Mouse (Mus musculus) intestine, embryonic 15.5 days (tissue): ENCODE data around the gene Tns2. TPM values are rescaled to one million over a fixed set of nuclear protein-coding genes. Genes with fewer than 3 reads are reported as not detected.

Source experiments
- ATAC-seq: fragments of 200-750 bp; cut with Nextera tagmentation; 2 replicates; pipeline ENCODE4 v1.8.0; 2017; ENCODE audit warnings: moderate TSS enrichment, moderate library complexity
- H3K27ac ChIP-seq: fragments of 300-500 bp; sonication (generic); 2 replicates; pipeline ENCODE4 v1.5.1; 2015; ENCODE audit warnings: mild to moderate bottlenecking, inconsistent platforms
- H3K27me3 ChIP-seq: fragments of 300-500 bp; sonication (generic); replicated peaks from 2 replicates; pipeline ENCODE4 v1.6.1; 2015; ENCODE audit warnings: inconsistent platforms
- H3K36me3 ChIP-seq: fragments of 300-500 bp; sonication (generic); 2 replicates; pipeline ENCODE4 v1.6.1; 2015; ENCODE audit warnings: inconsistent platforms
- H3K4me1 ChIP-seq: fragments of 300-500 bp; sonication (generic); replicated peaks from 2 replicates; pipeline ENCODE4 v1.6.1; 2015; ENCODE audit warnings: inconsistent platforms
- H3K4me2 ChIP-seq: fragments of 300-500 bp; sonication (generic); replicated peaks from 2 replicates; pipeline ENCODE4 v1.6.1; 2015; ENCODE audit warnings: mild to moderate bottlenecking, inconsistent platforms
- H3K4me3 ChIP-seq: fragments of 300-500 bp; sonication (generic); replicated peaks from 2 replicates; pipeline ENCODE4 v1.5.1; 2015; ENCODE audit warnings: inconsistent platforms
- H3K9ac ChIP-seq: fragments of 300-500 bp; sonication (generic); 2 replicates; pipeline ENCODE4 v1.6.1; 2015; ENCODE audit warnings: inconsistent platforms
- H3K9me3 ChIP-seq: fragments of 300-500 bp; sonication (generic); 2 replicates; pipeline ENCODE4 v1.6.1; 2016; ENCODE audit warnings: inconsistent platforms
- WGBS: fragments of 180-500 bp; shearing (Covaris S2); methylation state at CpG from one replicate; pipeline ENCODE4 v1.1.7; 2015; 5-methylcytosine and 5-hydroxymethylcytosine counted together
- polyA plus RNA-seq: library from polyadenylated mRNA; unstranded; fragments of >200 nt; fragmentation: Nextera tagmentation; extraction: Ambion mirVana; gene quantifications from 2 replicates; pipeline ENCODE4 v1.2.1, GENCODE M21; 2015

Tns2 gene
- polyA plus RNA-seq, 1 experiment from 2014 or later = 28.2 TPM

GRCm38 (mm10) chr15:102135522-102136128 lies 35.4 kb downstream of the Tns2 start:
- H3K9ac ChIP-seq = peak overlapping the region; percentile 79
- H3K9me3 ChIP-seq = no peaks in the 10 kb centered on the region
- H3K4me3 ChIP-seq = peak overlapping the region; percentile 85
- 0 out of 2 replicates have a peak, but pooled peaks cover 8% of the 10 kb centered on the region for H3K4me1 ChIP-seq
- no peaks in the 10 kb centered on the region for H3K27me3 ChIP-seq
- peak overlapping the region; percentile 80 for H3K27ac ChIP-seq
- WGBS = 2% methylated on average over 35 of the region's 35 CpGs
- H3K4me2 ChIP-seq = peak overlapping the region; percentile 82
- ATAC-seq = no peak
- 0 out of 2 replicates have a peak, but pooled peaks cover 5% of the 10 kb centered on the region for H3K36me3 ChIP-seq

GRCm38 (mm10) chr15:102136129-102136758 lies 36.0 kb downstream of the Tns2 start, which contains the start of gene Spryd3:
Gene Spryd3 (minus strand): TSS chr15:102136234.
- no peaks in the 10 kb centered on the region for H3K9me3 ChIP-seq
- H3K36me3 ChIP-seq = 0 out of 2 replicates have a peak, but pooled peaks cover 5% of the 10 kb centered on the region
- under 1% methylated on average over 50 of the region's 50 CpGs for WGBS
- H3K4me3 ChIP-seq = peak within 1 kb of the TSS; percentile 85
- H3K9ac ChIP-seq = peak within 1 kb of the TSS; percentile 79
- ATAC-seq = peak; percentile 100
- no peaks in the 10 kb centered on the region for H3K27me3 ChIP-seq
- H3K4me2 ChIP-seq = peak within 1 kb of the TSS; percentile 85
- 0 out of 2 replicates have a peak, but pooled peaks cover 8% of the 10 kb centered on the region for H3K4me1 ChIP-seq
- H3K27ac ChIP-seq = peak within 1 kb of the TSS; percentile 80

GRCm38 (mm10) chr15:102141120-102141519 lies 40.9 kb downstream of the Tns2 start:
- Histone ChIP-seq H3K27me3 (peaks cover 24% of the 10 kb centered on the region), H3K4me3 (no peak overlapping the region), H3K9ac (no peak overlapping the region), H3K4me2 (no peak overlapping the region), H3K36me3 (no peaks in the 10 kb centered on the region), H3K4me1 (peaks cover 18% of the 10 kb centered on the region), H3K27ac (no peak overlapping the region), H3K9me3 (no peaks in the 10 kb centered on the region)
- WGBS = 88% methylated on average over 5 of the region's 5 CpGs
- ATAC-seq = no peak

GRCm38 (mm10) chr15:102142914-102143912 lies 43.0 kb downstream of the Tns2 start:
- H3K27ac ChIP-seq = no peak overlapping the region
- 52% methylated on average over 23 of the region's 23 CpGs for WGBS
- no peak for ATAC-seq

GRCm38 (mm10) chr15:102144274-102144711 lies 44.1 kb downstream of the Tns2 start, which contains the start of gene Igfbp6:
Gene Igfbp6 (plus strand): TSS chr15:102144362.
- H3K4me1 ChIP-seq = peaks cover 22% of the 10 kb centered on the region
- no peaks in the 10 kb centered on the region for H3K36me3 ChIP-seq
- H3K4me3 ChIP-seq = peak within 1 kb of the TSS; percentile 10
- 22% methylated on average over 22 of the region's 22 CpGs for WGBS
- no peak for ATAC-seq
- peak within 1 kb of the TSS; percentile 29; the same call in 1 of the 2 replicates for H3K9ac ChIP-seq
- peaks cover 24% of the 10 kb centered on the region for H3K27me3 ChIP-seq
- peak within 1 kb of the TSS; percentile 50 for H3K4me2 ChIP-seq
- H3K9me3 ChIP-seq = no peaks in the 10 kb centered on the region
- no peak within 1 kb of the TSS for H3K27ac ChIP-seq

More at GRCm38 (mm10) chr15:102142914-102143912, 43.0 kb downstream of the Tns2 start:
- H3K9ac ChIP-seq = 0 out of 2 replicates have a peak overlapping the region, but pooled peaks have one; percentile 15
- no peaks in the 10 kb centered on the region for H3K9me3 ChIP-seq
- H3K4me1 ChIP-seq = peaks cover 17% of the 10 kb centered on the region
- H3K4me3 ChIP-seq = no peak overlapping the region
- no peaks in the 10 kb centered on the region for H3K36me3 ChIP-seq
- H3K27me3 ChIP-seq = peaks cover 24% of the 10 kb centered on the region
- no peak overlapping the region for H3K4me2 ChIP-seq

GRCm38 (mm10) chr15:102144726-102145125 lies 44.5 kb downstream of the Tns2 start:
- peak overlapping the region; percentile 50 for H3K4me2 ChIP-seq
- ATAC-seq = no peak
- peaks cover 24% of the 10 kb centered on the region for H3K4me1 ChIP-seq
- no peaks in the 10 kb centered on the region for H3K36me3 ChIP-seq
- peaks cover 24% of the 10 kb centered on the region for H3K27me3 ChIP-seq
- 18% methylated on average over 19 of the region's 19 CpGs for WGBS
- no peak overlapping the region for H3K27ac ChIP-seq
- no peaks in the 10 kb centered on the region for H3K9me3 ChIP-seq
- peak overlapping the region; percentile 10 for H3K4me3 ChIP-seq
- H3K9ac ChIP-seq = peak overlapping the region; percentile 29; the same call in 1 of the 2 replicates

- Histone ChIP-seq H3K27me3 (peaks cover 24% of the 10 kb centered on the region), H3K4me3 (0 out of 2 replicates have a peak overlapping the region, but pooled peaks have one; percentile 10), H3K4me1 (peaks cover 29% of the 10 kb centered on the region), H3K9me3 (no peaks in the 10 kb centered on the region), H3K27ac (no peak overlapping the region), H3K36me3 (no peaks in the 10 kb centered on the region), H3K4me2 (no peak overlapping the region), H3K9ac (no peak overlapping the region)
- 84% methylated on average over 10 of the region's 10 CpGs for WGBS
- no peak for ATAC-seq
Observed at GRCm38 (mm10) chr15:102145330-102145729, 45.1 kb downstream of the Tns2 start.

GRCm38 (mm10) chr15:102146089-102146488 lies 45.9 kb downstream of the Tns2 start:
- Histone ChIP-seq H3K27ac (no peak overlapping the region), H3K4me3 (no peak overlapping the region), H3K36me3 (no peaks in the 10 kb centered on the region), H3K4me2 (no peak overlapping the region), H3K9ac (no peak overlapping the region), H3K27me3 (peaks cover 24% of the 10 kb centered on the region), H3K9me3 (no peaks in the 10 kb centered on the region), H3K4me1 (peaks cover 36% of the 10 kb centered on the region)
- ATAC-seq = no peak
- whole genome bisulfite sequencing = 84% methylated on average over 5 of the region's 5 CpGs

GRCm38 (mm10) chr15:102146882-102147281 lies 46.7 kb downstream of the Tns2 start:
- H3K36me3 ChIP-seq = no peaks in the 10 kb centered on the region
- no peak overlapping the region for H3K4me2 ChIP-seq
- no peak for ATAC-seq
- no peak overlapping the region for H3K9ac ChIP-seq
- peaks cover 36% of the 10 kb centered on the region for H3K4me1 ChIP-seq
- 7% methylated on average over 1 of the region's 1 CpGs for WGBS
- peaks cover 24% of the 10 kb centered on the region for H3K27me3 ChIP-seq
- no peak overlapping the region for H3K27ac ChIP-seq
- H3K9me3 ChIP-seq = no peaks in the 10 kb centered on the region
- no peak overlapping the region for H3K4me3 ChIP-seq

GRCm38 (mm10) chr15:102147674-102148402 lies 47.6 kb downstream of the Tns2 start:
- peaks cover 36% of the 10 kb centered on the region for H3K4me1 ChIP-seq
- peaks cover 24% of the 10 kb centered on the region for H3K27me3 ChIP-seq
- no peak overlapping the region for H3K4me2 ChIP-seq
- no peaks in the 10 kb centered on the region for H3K9me3 ChIP-seq
- H3K36me3 ChIP-seq = no peaks in the 10 kb centered on the region
- no peak overlapping the region for H3K27ac ChIP-seq
- no peak overlapping the region for H3K4me3 ChIP-seq
- 65% methylated on average over 16 of the region's 16 CpGs for WGBS
- 0 out of 2 replicates have a peak overlapping the region, but pooled peaks have one; percentile 3 for H3K9ac ChIP-seq
- ATAC-seq = no peak

- no peaks in the 10 kb centered on the region for H3K36me3 ChIP-seq
- H3K4me2 ChIP-seq = peak overlapping the region; percentile 53; the same call in 1 of the 2 replicates
- peaks cover 26% of the 10 kb centered on the region for H3K4me1 ChIP-seq
- H3K27ac ChIP-seq = peak overlapping the region; percentile 81; the same call in 1 of the 2 replicates
- no peak overlapping the region for H3K9ac ChIP-seq
- WGBS = 50% methylated on average over 4 of the region's 4 CpGs
- H3K9me3 ChIP-seq = no peaks in the 10 kb centered on the region
- peaks cover 13% of the 10 kb centered on the region for H3K27me3 ChIP-seq
- no peak overlapping the region for H3K4me3 ChIP-seq
- peak; percentile 26; the same call in 1 of the 2 replicates for ATAC-seq
Observed at GRCm38 (mm10) chr15:102149561-102149960, 49.3 kb downstream of the Tns2 start.
